Mouse (Mus musculus): ENCODE measurements around the gene Jmjd8. TPM values are rescaled to one million over a fixed set of nuclear protein-coding genes. Genes with fewer than 3 reads are reported as not detected.

Gene Jmjd8
- 52.0 and 60.4 TPM in 2 replicates for polyA plus RNA-seq (2015; fragmentation: Nextera tagmentation; extraction: Ambion mirVana)

DNA sequence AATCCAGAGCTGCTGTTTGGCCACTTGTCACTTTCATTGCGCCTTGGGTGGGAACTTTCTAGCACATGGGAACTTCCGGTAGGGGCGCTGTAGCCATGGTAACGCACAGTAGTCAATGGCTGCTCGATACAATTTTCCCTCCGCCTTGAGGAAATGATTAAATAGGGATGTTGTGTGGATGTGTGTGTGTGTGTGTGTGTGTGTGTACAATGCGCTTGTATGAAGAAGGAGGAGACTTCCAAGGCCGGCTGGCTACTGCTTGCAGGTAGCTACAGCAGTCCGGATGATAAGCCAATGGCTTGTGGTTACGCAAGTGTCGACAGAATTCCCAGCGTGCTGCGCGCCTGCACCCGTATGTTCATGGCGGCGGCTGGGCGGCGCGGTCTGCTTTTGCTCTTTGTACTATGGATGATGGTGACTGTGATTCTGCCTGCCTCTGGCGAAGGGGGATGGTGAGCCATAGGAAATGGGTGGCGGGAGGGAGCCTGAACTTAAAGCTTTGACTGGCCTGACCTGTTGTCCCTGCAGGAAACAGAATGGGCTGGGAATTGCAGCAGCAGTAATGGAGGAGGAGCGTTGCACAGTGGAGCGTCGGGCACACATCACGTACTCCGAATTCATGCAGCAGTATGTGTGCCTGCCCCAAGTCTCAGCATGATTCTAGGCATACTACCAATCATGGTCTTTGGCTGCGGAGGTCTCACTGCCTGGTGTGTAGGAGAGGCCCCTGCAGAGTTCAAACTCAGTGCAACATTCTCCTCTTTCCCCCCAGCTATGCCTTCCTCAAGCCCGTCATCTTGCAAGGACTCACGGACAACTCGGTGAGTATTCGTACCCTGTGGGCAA, at the start of gene Jmjd8:
Jmjd8 (plus strand) TSS at position 156 of the 846 bp plus-strand sequence.
- peak; percentile 61 for ATAC-seq
- Histone ChIP-seq H3K27me3 (ENCODE audit: control insufficient read depth, insufficient read depth, low read depth, low read length) (no peaks in the 10 kb centered on the region), H3K4me3 (ENCODE audit: low read depth, low read length) (peak within 1 kb of the TSS; percentile 56), H3K27ac (ENCODE audit: low read length) (peak within 1 kb of the TSS; percentile 91), H3K9me3 (replicated peaks; ENCODE audit: control insufficient read depth, low read length, poor library complexity, severe bottlenecking) (no peaks in the 10 kb centered on the region), H3K9ac (ENCODE audit: low read depth, low read length) (peak within 1 kb of the TSS; percentile 78), H3K4me1 (ENCODE audit: control insufficient read depth, insufficient read depth, low read length) (peaks cover 58% of the 10 kb centered on the region), H3K4me2 (ENCODE audit: low read length) (peak within 1 kb of the TSS; percentile 97), H3K36me3 (ENCODE audit: control insufficient read depth, insufficient read depth, low read length) (peaks cover 25% of the 10 kb centered on the region)
- under 1% methylated on average over 32 of the region's 32 CpGs for WGBS

DNA sequence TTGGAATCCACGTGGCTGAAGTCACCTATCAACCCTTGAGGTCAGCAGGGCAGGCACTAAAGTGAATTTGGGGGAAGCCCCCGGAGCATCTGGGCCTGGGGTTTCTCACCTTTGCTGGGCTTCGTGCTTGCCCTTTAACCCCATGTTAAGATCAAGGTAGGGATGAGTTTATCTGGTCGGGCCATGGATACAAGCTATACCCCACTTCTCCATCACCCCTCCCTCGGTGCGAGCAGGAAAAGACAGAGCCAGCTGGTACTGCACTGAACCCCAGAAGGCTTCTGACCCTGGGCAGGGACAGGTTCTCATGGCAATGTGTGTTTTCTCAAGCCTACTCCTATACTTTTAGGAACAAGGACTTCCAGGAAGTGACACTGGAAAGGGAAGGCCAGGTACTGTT, 47.3 kb upstream of the Jmjd8 start:
- no peak for ATAC-seq
- peaks cover 22% of the 10 kb centered on the region for H3K36me3 ChIP-seq (ENCODE audit: control insufficient read depth, insufficient read depth, low read length)
- H3K4me1 ChIP-seq (ENCODE audit: control insufficient read depth, insufficient read depth, low read length) = peaks cover 17% of the 10 kb centered on the region
- no peaks in the 10 kb centered on the region for H3K9me3 ChIP-seq (replicated peaks; ENCODE audit: control insufficient read depth, low read length, poor library complexity, severe bottlenecking)
- no peaks in the 10 kb centered on the region for H3K27me3 ChIP-seq (ENCODE audit: control insufficient read depth, insufficient read depth, low read depth, low read length)
- H3K9ac ChIP-seq (ENCODE audit: low read depth, low read length) = no peak overlapping the region
- no peak overlapping the region for H3K4me3 ChIP-seq (ENCODE audit: low read depth, low read length)
- H3K4me2 ChIP-seq (ENCODE audit: low read length) = no peak overlapping the region
- 76% methylated on average over 6 of the region's 6 CpGs for WGBS
- no peak overlapping the region for H3K27ac ChIP-seq (ENCODE audit: low read length)

DNA sequence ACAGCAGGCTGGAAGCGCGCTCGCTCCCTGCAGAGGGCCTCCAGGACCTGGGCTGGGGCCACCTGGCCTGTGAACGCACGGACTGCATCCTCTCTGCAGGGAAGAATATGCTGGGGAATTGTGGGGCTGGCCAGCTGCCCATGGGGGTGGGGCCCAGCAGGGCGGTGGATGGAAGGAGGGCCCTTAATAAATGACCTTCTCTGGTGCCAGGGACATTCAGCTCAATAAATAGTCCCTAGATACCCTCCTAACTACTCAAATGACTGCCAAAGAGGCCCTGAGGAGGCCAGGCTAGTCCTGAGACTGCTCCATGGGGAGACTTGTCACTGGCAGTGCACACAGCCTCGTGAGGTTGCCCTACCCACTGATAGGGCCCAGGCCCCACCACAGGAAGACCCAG, 45.6 kb upstream of the Jmjd8 start:
- 77% methylated on average over 7 of the region's 7 CpGs for WGBS
- no peak overlapping the region for H3K9ac ChIP-seq (ENCODE audit: low read depth, low read length)
- H3K4me1 ChIP-seq (ENCODE audit: control insufficient read depth, insufficient read depth, low read length) = peaks cover 17% of the 10 kb centered on the region
- H3K27me3 ChIP-seq (ENCODE audit: control insufficient read depth, insufficient read depth, low read depth, low read length) = no peaks in the 10 kb centered on the region
- ATAC-seq = no peak
- H3K27ac ChIP-seq (ENCODE audit: low read length) = no peak overlapping the region
- no peak overlapping the region for H3K4me3 ChIP-seq (ENCODE audit: low read depth, low read length)
- no peaks in the 10 kb centered on the region for H3K9me3 ChIP-seq (replicated peaks; ENCODE audit: control insufficient read depth, low read length, poor library complexity, severe bottlenecking)
- H3K4me2 ChIP-seq (ENCODE audit: low read length) = no peak overlapping the region
- H3K36me3 ChIP-seq (ENCODE audit: control insufficient read depth, insufficient read depth, low read length) = peaks cover 19% of the 10 kb centered on the region

DNA sequence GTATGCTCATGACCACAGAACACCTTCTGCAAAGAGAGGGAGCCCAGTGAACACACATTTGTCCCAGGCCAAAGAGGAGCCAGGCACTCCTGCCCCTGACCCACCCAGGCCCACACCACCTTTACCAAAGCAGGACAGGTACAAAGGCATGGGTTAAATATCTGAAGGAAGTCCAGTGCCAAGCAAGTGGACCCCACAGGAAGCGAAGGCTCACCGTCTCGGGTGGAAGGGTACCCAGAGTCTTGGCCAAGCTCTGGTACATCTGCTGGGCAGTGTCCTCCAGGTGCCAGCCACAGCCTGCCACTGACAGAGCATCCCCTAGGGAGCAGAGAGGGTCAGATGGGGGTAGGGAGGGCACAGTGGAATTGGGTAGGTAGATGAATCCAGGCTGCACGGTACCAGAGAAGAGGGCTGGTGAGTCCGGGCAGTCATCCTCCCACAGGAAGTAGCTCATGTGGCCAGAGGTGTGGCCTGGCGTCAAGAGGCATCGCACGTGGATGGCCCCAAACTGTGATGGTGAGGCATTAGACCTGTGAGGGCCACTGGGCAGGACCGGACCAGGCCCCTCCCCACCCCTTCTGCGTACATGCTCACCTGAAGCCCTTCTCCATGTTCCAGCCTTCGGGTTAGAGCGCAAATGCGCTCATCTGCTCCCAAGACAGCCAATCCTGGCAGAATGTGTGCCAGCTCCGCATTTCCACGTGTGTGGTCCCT, 44.6 kb upstream of the Jmjd8 start:
- peaks cover 19% of the 10 kb centered on the region for H3K36me3 ChIP-seq (ENCODE audit: control insufficient read depth, insufficient read depth, low read length)

DNA sequence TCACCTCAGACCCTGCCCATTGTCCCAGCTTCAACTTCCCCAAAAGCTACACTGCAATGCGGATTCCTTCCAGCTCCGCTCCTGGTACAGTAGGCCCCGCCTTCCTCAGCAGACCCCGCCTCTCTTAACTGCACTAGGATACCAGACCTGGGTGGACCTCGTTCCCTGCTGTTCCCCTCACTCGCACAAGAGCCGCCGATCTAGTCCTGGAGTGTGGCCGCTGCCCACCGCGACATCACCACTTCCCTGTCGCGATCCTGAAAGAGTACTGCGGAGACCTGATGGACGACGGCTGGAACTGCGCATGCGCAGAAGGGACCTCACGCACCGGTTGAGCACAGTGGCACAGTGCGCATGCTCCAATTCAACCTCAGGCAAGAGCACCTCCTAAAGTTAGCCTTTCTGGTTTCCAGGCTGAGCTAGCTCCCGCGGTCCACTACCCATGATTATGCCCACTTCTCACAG, 43.4 kb upstream of the Jmjd8 start, which contains the start of gene Haghl:
Haghl (minus strand) TSS at position 393 of the 465 bp plus-strand sequence.
- Histone ChIP-seq H3K36me3 (ENCODE audit: control insufficient read depth, insufficient read depth, low read length) (peaks cover 23% of the 10 kb centered on the region), H3K9ac (ENCODE audit: low read depth, low read length) (peak within 1 kb of the TSS; percentile 89), H3K4me1 (ENCODE audit: control insufficient read depth, insufficient read depth, low read length) (peaks cover 17% of the 10 kb centered on the region), H3K27ac (ENCODE audit: low read length) (peak within 1 kb of the TSS; percentile 92), H3K27me3 (ENCODE audit: control insufficient read depth, insufficient read depth, low read depth, low read length) (no peaks in the 10 kb centered on the region), H3K4me3 (ENCODE audit: low read depth, low read length) (peak within 1 kb of the TSS; percentile 78), H3K4me2 (ENCODE audit: low read length) (peak within 1 kb of the TSS; percentile 92), H3K9me3 (replicated peaks; ENCODE audit: control insufficient read depth, low read length, poor library complexity, severe bottlenecking) (no peaks in the 10 kb centered on the region)
- peak; percentile 81 for ATAC-seq
- under 1% methylated on average over 23 of the region's 23 CpGs for WGBS

More for the DNA sequence above, 44.6 kb upstream of the Jmjd8 start:
- Histone ChIP-seq H3K4me1 (ENCODE audit: control insufficient read depth, insufficient read depth, low read length) (peaks cover 17% of the 10 kb centered on the region), H3K27ac (ENCODE audit: low read length) (no peak overlapping the region), H3K9ac (ENCODE audit: low read depth, low read length) (peak overlapping the region; percentile 89), H3K4me2 (ENCODE audit: low read length) (peak overlapping the region; percentile 92), H3K4me3 (ENCODE audit: low read depth, low read length) (peak overlapping the region; percentile 78), H3K27me3 (ENCODE audit: control insufficient read depth, insufficient read depth, low read depth, low read length) (no peaks in the 10 kb centered on the region), H3K9me3 (replicated peaks; ENCODE audit: control insufficient read depth, low read length, poor library complexity, severe bottlenecking) (no peaks in the 10 kb centered on the region)
- WGBS = 82% methylated on average over 15 of the region's 15 CpGs
- ATAC-seq = no peak

DNA sequence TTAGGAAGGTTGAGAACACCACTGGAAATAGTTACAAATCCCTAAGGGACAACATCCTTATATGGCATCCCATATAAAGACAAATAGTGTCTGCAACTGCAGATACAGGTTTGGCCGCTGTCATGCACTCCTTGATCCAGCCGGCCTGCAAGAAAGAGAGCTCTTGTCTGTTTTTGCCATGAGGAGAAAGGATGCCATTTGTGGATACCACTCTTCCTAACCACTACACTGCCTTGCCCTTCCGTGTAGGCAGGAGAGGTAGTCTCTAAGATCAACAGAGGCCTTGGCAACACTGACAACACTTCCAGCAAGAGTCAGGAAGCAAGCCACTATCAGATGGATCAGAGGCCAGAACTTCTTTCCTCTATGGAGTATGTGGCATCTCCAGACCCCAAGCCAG, 42.4 kb upstream of the Jmjd8 start, which contains the start of gene Ccdc78:
Ccdc78 (plus strand) TSS at position 301 of the 400 bp plus-strand sequence.
- Histone ChIP-seq H3K4me1 (ENCODE audit: control insufficient read depth, insufficient read depth, low read length) (peaks cover 27% of the 10 kb centered on the region), H3K9me3 (replicated peaks; ENCODE audit: control insufficient read depth, low read length, poor library complexity, severe bottlenecking) (no peaks in the 10 kb centered on the region), H3K9ac (ENCODE audit: low read depth, low read length) (peak within 1 kb of the TSS; percentile 89), H3K36me3 (ENCODE audit: control insufficient read depth, insufficient read depth, low read length) (peaks cover 22% of the 10 kb centered on the region), H3K4me3 (ENCODE audit: low read depth, low read length) (peak within 1 kb of the TSS; percentile 78), H3K27ac (ENCODE audit: low read length) (peak within 1 kb of the TSS; percentile 92), H3K27me3 (ENCODE audit: control insufficient read depth, insufficient read depth, low read depth, low read length) (no peaks in the 10 kb centered on the region), H3K4me2 (ENCODE audit: low read length) (peak within 1 kb of the TSS; percentile 92)
- 90% methylated on average over 3 of the region's 3 CpGs for WGBS
- ATAC-seq = no peak

DNA sequence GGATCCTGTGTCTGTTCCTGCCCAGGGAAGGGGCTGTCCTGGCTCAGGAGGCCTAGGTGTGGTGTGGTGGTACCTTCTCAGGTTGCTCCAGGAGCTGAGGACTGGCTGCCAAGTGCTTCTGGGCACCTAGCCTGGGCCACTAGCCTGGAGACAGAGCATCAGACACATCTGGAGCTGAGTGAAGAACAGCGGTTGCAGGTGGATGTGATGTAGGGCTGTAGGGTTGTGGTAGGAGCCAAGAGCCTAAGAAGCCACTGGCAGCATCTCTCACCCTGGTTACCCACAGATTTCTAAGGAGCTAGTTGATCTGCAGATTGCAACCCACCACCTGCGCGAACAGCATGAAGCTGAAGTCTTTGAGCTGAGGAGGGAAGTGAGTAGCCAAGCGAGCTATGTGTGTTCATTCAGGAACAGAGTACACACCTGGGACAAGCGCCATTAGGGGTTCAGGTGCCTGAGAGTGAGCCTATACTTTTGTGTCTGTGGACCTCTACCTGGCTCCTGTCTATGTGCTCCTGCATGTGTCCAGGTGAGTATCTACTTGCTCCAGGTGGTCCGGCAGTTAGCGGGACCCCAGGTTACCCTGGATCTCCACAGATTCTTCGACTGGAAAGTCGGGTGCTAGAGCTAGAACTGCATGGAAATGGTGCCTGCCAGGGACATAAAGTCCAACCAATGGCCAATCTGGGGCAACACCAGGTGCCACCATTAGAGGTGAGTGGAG, 41.7 kb upstream of the Jmjd8 start:
- Histone ChIP-seq H3K27me3 (ENCODE audit: control insufficient read depth, insufficient read depth, low read depth, low read length) (no peaks in the 10 kb centered on the region), H3K4me3 (ENCODE audit: low read depth, low read length) (no peak overlapping the region), H3K4me1 (ENCODE audit: control insufficient read depth, insufficient read depth, low read length) (peaks cover 30% of the 10 kb centered on the region), H3K36me3 (ENCODE audit: control insufficient read depth, insufficient read depth, low read length) (peaks cover 16% of the 10 kb centered on the region), H3K9me3 (replicated peaks; ENCODE audit: control insufficient read depth, low read length, poor library complexity, severe bottlenecking) (no peaks in the 10 kb centered on the region), H3K9ac (ENCODE audit: low read depth, low read length) (no peak overlapping the region), H3K27ac (ENCODE audit: low read length) (no peak overlapping the region), H3K4me2 (ENCODE audit: low read length) (no peak overlapping the region)
- ATAC-seq = no peak
- 91% methylated on average over 9 of the region's 9 CpGs for WGBS

DNA sequence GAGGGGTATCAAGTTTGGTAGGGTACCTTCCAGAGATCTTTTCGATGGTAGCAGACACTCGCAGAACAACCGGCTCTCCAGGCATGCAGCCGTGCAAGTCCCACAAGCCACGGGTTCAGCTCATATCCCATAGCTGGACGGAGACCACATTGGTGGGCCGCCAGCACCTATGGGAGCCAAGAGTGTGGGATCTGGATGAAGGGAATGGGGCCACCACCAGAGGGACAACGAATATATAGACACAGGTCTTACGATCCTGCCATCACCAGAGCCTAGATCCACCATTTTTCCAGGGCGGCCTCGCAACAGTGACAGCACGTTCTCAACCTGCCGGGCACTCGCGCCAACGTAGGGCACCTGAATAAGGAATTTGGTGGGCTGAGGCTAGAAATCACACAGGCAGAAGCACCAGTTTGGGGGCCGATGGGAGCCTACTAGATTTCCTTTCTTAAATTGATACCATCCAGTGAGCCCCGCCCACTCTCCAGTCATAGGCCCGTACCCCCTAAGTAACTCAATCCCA, 37.3 kb upstream of the Jmjd8 start:
- 28% methylated on average over 19 of the region's 19 CpGs for WGBS

More for the DNA sequence above, 37.3 kb upstream of the Jmjd8 start:
- peaks cover 7% of the 10 kb centered on the region; the same call in 1 of the 2 replicates for H3K36me3 ChIP-seq (ENCODE audit: control insufficient read depth, insufficient read depth, low read length)
- peak overlapping the region; percentile 92 for H3K27ac ChIP-seq (ENCODE audit: low read length)
- H3K4me3 ChIP-seq (ENCODE audit: low read depth, low read length) = peak overlapping the region; percentile 82
- no peak for ATAC-seq
- peak overlapping the region; percentile 79 for H3K4me2 ChIP-seq (ENCODE audit: low read length)
- peaks cover 26% of the 10 kb centered on the region for H3K4me1 ChIP-seq (ENCODE audit: control insufficient read depth, insufficient read depth, low read length)
- H3K27me3 ChIP-seq (ENCODE audit: control insufficient read depth, insufficient read depth, low read depth, low read length) = no peaks in the 10 kb centered on the region
- H3K9me3 ChIP-seq (replicated peaks; ENCODE audit: control insufficient read depth, low read length, poor library complexity, severe bottlenecking) = no peaks in the 10 kb centered on the region
- H3K9ac ChIP-seq (ENCODE audit: low read depth, low read length) = peak overlapping the region; percentile 84

Measured in midbrain, embryonic 16.5 days (tissue).